Mouse (Mus musculus) fibroblast of lung, adult 2 months (primary cell): Measurements from ENCODE around the gene Pcid2.
"Not testable (repeated sequence)": the region's sequence is repeated elsewhere in the genome, so short reads cannot be mapped to it uniquely, and the experiment has no call there.

ENCODE experiments used
- DNase-seq: peaks from one replicate; pipeline ENCODE4 v3.0.0-alpha.2; 2011; ENCODE audit warnings: low read depth

Pcid2 gene

GRCm38 (mm10) chr8:13075579-13075978 is 29.7 kb downstream of the Pcid2 start:
- DNase-seq = not testable (repeated sequence)

DNA sequence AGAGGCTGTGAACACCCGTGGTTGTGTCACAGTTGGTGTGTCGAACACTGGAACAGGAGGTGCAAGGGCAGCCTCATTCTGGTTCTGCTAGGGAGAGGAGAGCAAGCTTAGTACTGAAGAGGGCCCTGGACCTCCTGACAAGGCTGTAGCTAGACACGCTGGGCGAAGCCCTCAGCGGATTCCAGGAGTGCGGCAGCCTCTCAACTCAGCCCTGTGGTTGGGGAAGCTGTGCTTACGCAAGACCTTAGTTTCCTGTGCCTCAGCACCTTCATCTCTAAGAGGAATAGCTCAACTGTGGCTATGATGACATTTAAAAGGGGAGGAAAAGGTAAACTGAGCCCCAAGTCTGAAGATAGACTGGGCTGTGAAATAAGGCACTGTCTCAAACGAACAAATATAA is 30.2 kb downstream of the Pcid2 start:
- DNase-seq = no peak

DNA sequence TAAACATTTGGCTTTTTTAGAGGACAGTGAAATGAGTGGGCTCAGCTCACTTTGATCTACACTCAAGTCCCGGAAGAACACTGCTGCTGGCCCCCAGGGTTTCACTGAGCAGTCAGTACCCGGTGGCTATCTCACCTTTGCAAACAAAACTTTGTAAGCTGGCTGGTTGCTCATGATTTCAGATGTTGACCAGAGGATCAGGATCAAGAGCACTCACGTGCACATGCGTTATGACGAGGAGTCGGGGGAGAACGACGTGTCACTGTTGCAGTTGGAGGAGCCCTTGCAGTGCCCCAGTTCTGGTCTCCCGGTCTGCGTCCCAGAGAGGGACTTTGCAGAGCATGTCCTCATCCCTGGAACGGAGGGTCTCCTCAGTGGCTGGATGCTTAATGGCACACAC is 32.0 kb downstream of the Pcid2 start:
- DNase-seq = no peak

- DNase-seq = no peak
Observed at GRCm38 (mm10) chr8:13063112-13063511, 42.1 kb downstream of the Pcid2 start.

DNA sequence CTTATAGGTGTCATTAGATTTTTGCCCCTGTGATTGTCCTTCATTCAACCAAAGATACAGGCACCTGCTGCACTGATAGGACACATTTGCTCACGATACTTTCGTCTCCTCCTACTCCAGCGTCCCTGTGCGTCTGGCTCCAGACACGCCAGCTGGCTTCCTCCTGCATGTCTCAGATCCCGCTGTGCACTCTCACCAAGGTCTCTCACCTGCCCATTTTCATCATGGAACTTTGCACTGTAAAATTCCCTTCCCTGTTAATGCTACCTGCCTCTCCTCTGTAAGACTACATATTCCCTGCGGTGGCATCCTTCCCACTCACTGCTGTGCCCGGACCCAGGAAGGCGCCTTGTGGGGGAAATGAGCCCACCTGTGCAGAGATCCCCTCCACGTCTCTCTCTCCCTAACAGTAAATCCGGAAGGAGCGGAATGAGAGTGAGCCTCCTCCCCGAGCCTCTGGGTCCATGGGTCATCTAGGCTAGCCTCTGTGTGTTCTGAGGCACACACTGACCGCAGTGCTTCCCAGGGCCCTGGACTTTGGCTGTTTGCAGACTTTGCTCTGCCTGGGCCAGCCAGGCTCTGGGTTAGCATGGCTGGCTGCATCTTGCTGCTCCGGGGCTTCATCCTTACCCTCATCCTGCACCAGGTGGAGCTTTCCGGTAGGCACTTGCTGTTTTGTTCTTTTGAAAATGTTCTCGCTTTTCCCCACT is 44.7 kb downstream of the Pcid2 start, which contains the start of gene Proz:
Proz (plus strand) TSS at position 474 of the 710 bp plus-strand sequence.
- no peak for DNase-seq

- DNase-seq = no peak
Observed at GRCm38 (mm10) chr8:13057351-13057750, 47.9 kb downstream of the Pcid2 start.

- DNase-seq = no peak
Observed at GRCm38 (mm10) chr8:13050550-13050949, 54.7 kb downstream of the Pcid2 start.

GRCm38 (mm10) chr8:13047652-13048051 is 57.6 kb downstream of the Pcid2 start:
- no peak for DNase-seq

GRCm38 (mm10) chr8:13041459-13041858 is 63.8 kb downstream of the Pcid2 start:
- DNase-seq = no peak

DNA sequence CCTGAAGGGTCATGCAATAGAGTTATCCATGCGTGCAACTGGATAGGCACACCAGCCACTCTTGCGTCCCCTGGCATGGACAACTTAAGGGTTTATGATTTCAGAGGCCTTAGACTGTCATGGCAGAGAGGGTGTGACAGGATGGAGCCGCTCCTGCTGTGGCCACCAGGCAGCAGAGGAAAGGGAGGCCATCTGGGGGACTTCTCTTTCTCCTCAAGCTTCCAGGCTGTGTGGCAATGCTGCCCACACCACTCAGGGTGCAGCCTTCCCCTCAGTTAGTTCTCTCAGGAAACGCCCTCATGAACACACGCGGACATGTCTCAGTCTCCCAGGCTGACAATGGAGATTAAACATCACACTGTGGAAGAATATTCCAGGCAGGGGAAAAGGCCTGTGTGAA is 66.2 kb downstream of the Pcid2 start:
- DNase-seq = no peak

GRCm38 (mm10) chr8:13037569-13037968 is 67.7 kb downstream of the Pcid2 start:
- DNase-seq = no peak

- no peak for DNase-seq
Observed at GRCm38 (mm10) chr8:13037015-13037414, 68.2 kb downstream of the Pcid2 start, which contains the start of gene F10. Gene F10 (plus strand): TSS chr8:13037308.

DNA sequence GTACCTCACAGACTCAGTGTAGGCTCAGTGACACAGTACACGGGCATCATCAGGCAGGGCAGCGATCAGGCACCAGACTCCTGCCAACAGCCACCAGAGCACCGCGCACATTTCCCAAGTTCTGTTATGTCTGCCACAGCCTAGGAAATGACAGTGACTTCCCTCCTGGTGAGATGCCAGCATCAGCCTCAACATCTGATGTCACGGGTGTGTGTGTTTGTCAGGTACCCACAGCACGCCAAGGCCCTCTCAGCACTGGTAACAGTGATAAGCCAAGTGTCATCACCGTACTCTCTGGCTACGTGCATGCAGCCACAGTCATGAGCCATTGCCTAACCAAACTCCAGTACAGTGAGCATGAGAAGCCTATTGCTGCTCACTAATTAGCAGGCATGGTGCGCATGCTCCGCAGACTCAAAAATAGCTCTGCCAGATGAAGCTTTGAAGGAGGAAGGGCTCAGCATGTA is 68.9 kb downstream of the Pcid2 start:
- DNase-seq = no peak

GRCm38 (mm10) chr8:13028482-13028881 is 76.8 kb downstream of the Pcid2 start:
- peak; percentile 29 for DNase-seq

DNA sequence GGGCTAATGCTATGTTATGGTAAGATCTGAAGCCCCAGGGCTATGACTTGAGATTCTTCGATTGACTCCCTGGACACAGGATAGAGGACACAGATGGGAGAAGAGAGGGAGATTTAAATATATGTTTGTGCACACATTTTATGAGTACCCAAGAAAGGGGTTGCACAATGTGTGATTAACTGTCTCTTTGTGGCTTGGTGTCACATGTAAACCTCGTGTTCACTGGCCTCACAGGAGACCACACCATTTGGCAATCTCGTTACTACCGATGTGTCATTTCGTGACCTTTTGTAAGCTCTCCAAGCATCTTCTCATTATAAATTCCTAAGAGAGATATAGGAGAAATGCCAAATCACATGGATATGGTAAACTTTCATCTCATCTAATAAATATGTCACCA is 77.6 kb downstream of the Pcid2 start:
- no peak for DNase-seq
